Mouse (Mus musculus): ENCODE results near the gene Mbd6.
A peak's percentile ranks its signal among the peaks of the same experiment; 100 is the strongest.
"Not testable (repeated sequence)": the region's sequence is repeated elsewhere in the genome, so short reads cannot be mapped to it uniquely, and the experiment has no call there.

Gene Mbd6

DNA sequence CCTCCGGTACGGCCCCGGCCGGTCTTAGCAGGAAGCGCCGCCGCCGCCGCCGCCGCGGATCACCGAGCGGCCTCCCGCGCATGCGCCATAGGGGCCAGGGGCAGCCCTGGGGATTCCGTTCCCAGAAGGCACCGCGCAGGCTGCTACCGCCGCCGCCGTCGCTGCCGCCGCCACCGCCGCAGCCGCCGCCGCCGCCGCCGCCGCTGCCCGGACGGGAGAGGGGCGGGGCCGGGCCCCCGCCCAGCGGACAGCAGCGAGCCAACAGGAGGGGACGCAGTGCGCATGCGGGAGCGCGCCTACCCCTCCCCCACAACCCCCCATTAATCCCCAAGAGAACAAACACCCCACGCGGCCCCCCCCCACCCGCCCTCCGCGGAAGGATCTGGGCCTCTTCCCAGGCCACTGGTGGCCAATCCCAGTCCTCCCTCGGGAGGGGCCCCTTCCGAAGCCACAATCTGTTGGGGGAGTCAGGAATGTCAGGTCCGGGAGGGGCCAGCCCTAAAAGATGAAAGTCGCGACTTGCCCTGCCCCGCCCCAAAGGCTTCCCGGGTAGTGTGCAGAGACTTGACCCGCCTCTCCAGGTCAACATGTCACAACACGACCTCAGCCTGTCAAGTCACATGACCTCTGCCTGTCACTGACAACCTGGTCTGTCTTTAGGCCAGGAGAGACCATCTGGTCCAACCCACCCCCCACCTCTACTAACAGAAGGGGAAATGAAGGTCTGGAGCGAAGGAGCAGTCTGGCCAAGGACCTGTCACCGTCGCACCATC is at the start of gene Mbd6:
Gene Mbd6, minus strand, starts transcription at position 219 of the 773 bp plus-strand sequence.
- peak; percentile 90 to 91 for DNase-seq (ENCODE audit: low spot score in 2 of 2)

DNA sequence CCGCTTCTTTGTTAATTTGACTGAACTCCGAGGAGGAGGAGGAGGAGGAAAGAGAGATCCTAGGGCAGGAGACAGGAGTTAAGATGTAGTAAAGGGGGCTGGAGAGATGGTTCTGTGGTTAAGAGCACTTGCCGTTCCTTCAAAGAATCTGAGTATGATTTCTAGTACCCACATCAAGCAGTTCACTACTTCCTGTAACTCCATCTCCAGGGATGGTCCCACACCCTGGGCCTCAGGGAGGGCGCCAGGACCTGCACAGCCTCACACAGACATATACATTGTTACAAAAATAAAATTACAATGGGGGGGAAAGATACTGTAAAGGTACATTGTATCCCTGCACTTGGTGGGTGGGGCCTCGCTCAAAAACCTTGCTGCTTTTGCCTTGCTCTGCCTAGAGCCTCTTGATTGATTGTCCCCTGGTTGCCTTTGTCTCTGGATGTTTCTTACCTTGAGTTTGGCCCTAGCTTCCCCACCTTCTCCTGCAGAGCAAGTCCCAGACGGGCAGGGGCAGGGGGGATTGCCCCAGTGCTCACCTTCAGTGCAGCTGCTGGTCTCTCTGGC is 48.8 kb upstream of the Mbd6 start:
- DNase-seq (ENCODE audit: low spot score in 2 of 2): no peak

- no peak for DNase-seq (ENCODE audit: low spot score in 2 of 2)
Measured at GRCm38 (mm10) chr10:127336952-127337351, 48.1 kb upstream of the Mbd6 start.

DNA sequence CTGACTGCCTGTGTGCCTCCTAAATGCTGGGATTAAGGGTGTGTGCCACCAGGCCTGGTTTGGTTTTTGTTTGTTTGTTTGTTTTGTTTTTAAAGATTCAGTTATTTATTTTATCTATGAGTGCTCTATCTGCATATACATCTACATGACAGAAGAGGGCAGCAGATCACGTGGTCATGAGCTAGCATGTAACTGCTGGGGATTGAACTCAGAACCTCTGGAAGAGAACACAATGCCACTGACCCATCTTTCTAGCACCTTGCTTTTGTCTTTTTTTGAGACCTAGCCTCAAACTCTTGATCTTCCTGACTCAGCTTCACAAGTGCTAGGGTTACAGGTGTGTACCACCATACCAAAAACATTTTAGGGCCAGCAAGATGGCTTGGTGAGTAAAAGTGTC is 46.5 kb upstream of the Mbd6 start:
- no peak for DNase-seq (ENCODE audit: low spot score in 2 of 2)

- no peak for DNase-seq (ENCODE audit: low spot score in 2 of 2)
Measured at GRCm38 (mm10) chr10:127333152-127333551, 44.3 kb upstream of the Mbd6 start.

GRCm38 (mm10) chr10:127332211-127332874 is 43.5 kb upstream of the Mbd6 start:
- DNase-seq (ENCODE audit: low spot score in 2 of 2): no peak

- DNase-seq (ENCODE audit: low spot score in 2 of 2): no peak
Measured at GRCm38 (mm10) chr10:127330212-127330611, 41.4 kb upstream of the Mbd6 start.

- peak in 1 of 2 experiments; percentile 26 for DNase-seq (ENCODE audit: low spot score in 2 of 2)
Measured at GRCm38 (mm10) chr10:127327461-127328145, 38.8 kb upstream of the Mbd6 start.

- DNase-seq (ENCODE audit: low spot score in 2 of 2): no peak
Measured at GRCm38 (mm10) chr10:127326828-127327227, 38.0 kb upstream of the Mbd6 start.

DNA sequence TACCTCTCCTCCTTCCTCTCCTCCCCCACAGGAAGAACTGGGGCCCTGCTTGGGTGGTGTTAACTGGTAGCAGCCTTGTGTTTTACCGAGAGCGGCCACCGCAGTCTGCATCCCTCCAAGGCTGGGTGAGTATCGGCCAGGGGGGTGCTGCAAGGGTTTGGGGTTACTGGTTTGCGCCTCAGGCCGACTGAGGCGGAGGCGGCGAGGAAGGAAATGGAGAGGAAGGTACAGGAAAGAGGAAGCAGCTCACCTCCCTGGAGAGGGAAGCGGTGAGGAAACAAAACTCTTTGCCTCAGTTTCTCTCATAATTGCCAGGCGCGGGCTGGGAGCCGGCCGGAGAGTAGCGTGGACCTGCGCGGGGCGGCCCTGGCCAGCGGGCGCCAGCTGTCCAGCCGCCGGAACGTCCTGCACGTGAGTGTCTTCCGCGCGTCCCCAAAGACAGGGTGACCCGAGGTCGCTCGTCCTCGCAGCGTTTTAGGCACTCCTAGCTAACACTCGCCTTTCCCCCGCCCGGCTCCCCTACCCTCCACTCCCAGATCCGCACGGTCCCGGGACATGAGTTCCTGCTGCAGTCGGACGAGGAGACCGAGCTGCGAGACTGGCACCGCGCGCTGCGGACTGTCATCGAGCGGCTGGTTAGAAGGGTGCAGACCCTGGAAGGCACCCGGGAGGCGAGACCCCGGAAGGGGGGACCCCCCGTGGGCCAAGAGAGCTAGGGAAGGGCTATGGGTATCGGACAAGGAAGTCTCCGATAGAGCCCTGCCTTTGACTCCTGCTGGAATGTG is 37.4 kb upstream of the Mbd6 start:
- DNase-seq (ENCODE audit: low spot score in 2 of 2): peak in 1 of 2 experiments; percentile 24

- DNase-seq (ENCODE audit: low spot score in 2 of 2): no peak
Measured at GRCm38 (mm10) chr10:127325454-127326016, 36.7 kb upstream of the Mbd6 start.

- peak in 1 of 2 experiments; percentile 53 for DNase-seq (ENCODE audit: low spot score in 2 of 2)
Measured at GRCm38 (mm10) chr10:127324495-127324894, 35.7 kb upstream of the Mbd6 start.

DNA sequence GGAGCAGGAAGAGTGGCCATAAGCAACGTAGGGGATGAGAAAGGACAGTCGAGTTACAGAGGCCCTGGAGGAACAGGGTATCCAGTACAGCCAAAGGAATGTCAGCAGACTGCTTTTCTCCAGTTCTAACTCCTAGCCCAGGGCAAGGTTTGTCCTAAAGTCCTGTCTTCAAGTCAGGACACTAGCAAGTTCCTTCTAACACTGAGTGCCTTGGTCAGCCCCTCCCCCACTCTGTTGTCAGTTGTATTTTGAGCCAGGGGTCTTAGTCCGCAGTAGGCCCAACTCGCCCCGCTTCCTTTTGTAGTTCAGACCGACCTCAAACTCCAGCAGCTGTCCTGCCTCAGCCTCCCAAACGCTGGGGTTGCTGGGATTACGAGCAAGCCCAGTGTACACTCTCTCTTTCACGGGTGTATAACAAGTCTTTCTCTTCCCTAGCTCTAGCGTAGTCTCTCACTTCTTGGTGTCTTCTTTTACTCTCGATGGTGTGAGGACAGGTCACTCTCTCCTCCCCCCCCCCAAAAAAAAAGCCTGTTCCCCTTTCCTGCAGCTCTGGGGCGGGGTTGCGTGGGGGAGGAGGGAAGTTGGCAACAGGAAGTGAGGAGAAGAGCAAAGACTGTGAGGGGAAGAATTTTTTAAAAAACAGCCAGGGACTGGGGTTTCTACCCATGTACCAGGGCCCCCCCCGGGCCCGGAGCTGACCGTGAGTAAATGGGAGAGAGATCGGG is 34.5 kb upstream of the Mbd6 start:
- DNase-seq (ENCODE audit: low spot score in 2 of 2): no peak

- no peak for DNase-seq (ENCODE audit: low spot score in 2 of 2)
Measured at GRCm38 (mm10) chr10:127322669-127323068, 33.9 kb upstream of the Mbd6 start.

DNA sequence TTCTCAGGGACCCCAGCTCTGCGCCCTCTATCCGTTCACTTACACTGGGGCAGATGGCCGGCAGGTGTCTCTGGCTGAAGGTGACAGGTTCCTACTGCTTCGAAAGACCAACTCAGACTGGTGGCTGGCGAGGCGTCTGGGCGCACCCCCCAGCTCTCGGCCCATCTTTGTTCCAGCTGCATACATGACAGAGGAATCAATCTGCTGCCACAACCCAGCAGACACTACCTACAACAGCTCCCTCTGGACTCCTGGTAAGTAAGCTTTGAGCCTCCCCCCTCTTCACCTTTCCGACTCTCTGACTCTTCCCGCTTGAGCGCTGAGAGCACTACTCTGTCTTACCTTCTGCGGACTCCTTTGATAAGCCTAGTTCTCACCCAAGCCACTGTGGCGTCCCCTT is 33.4 kb upstream of the Mbd6 start:
- no peak for DNase-seq (ENCODE audit: low spot score in 2 of 2)

DNA sequence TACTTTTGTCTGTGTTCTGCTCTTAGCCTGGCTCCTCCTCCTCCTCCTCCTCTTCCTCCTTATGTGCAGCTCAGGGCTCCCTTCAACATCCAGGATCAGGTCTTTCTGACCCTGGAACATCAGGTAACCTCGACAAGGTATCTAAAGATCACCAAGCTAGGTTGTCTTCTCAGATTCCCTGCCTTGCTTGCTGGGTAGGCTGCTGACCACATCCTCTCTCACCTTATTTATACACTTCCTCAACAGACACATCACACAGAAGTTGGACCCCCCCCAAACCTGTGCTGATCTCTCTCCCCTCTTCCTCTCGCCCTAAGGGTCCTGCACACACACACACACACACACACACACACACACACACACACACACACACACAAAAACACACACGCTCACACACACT is 32.8 kb upstream of the Mbd6 start, which contains the start of gene Arhgap9:
Gene Arhgap9, plus strand, starts transcription at position 344 of the 400 bp plus-strand sequence.
- no peak for DNase-seq (ENCODE audit: low spot score in 2 of 2)

GRCm38 (mm10) chr10:127319969-127320368 is 31.2 kb upstream of the Mbd6 start:
- DNase-seq (ENCODE audit: low spot score in 2 of 2): no peak

DNA sequence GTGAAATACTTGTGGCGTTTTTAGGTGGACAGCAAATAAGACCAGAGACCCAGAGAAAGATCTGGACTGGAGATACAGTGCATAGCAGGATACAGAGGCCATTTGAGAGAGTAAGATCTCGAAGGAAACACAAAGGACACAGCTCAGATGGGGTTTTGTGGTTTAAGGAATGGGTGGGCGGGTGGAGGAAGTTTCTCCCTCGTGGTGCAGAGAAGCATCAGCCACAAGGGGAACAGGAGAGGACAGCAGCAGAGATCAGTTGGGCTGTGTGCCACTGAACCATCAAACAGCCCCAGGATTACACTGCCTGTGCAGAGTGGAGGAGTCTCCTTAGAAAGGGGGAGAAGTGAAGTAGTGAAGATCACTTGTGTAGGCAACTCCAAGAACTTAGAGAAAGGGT is 29.2 kb upstream of the Mbd6 start:
- no peak for DNase-seq (ENCODE audit: low spot score in 2 of 2)

DNA sequence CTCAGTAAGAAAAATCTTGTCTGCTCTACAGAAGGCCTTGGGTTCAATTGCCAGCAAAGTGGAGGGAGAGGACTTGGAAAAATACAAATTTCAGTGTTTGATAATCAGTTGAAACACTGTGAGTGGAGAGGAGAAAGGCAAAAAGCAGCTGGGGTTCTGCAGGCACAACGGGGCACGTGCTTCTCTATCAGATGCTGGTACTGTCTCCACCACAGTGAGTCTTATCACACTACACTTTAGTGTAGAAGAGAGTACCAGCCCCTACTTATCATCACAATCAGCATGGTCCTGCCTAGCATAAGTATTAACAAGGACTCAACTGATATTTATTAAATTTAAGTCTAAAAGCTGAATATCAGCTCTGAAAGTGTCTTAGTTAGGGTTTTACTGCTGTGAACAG is 28.5 kb upstream of the Mbd6 start:
- DNase-seq (ENCODE audit: low spot score in 2 of 2): no peak

DNA sequence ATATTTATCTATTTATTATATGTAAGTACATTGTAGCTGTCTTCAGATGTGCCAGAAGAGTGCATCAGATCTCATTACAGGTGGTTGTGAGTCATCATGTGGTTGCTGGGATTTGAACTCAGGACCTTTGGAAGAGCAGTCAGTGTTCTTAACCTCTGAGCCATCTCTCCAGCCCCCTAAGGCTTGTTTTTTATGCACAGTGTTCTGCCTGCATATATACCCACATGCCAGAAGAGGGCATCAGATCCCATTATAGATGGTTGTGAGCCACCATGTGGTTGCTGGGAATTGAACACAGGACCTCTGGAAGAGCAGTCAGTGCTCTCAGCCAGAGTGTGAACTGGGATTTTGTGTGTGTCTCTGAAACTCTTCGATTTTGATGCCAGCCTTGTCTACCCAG is 26.1 kb upstream of the Mbd6 start:
- not testable (repeated sequence) for DNase-seq (ENCODE audit: low spot score in 2 of 2)

All from right cerebral cortex, postnatal 10 days (tissue).